Mouse (Mus musculus) thymus, postnatal 0 days (tissue): Measurements from ENCODE around the gene Rnf220. TPM values are rescaled to one million over a fixed set of nuclear protein-coding genes. Genes with fewer than 3 reads are reported as not detected.

Source experiments
- DNase-seq: peaks from one replicate; pipeline ENCODE4 v3.0.0-alpha.2; 2015; ENCODE audit warnings: low spot score
- polyA plus RNA-seq: library from polyadenylated mRNA; unstranded; fragments of >200 nt; fragmentation: Nextera tagmentation; extraction: Ambion mirVana; gene quantifications from 2 replicates; pipeline ENCODE4 v1.2.1, GENCODE M21; 2015

Gene Rnf220
- polyA plus RNA-seq = 69.2 and 74.0 TPM in 2 replicates

- peak; percentile 51 for DNase-seq
Observed at GRCm38 (mm10) chr4:117496482-117497165, at the start of gene Rnf220. Rnf220 (minus strand) TSS chr4:117497052.

- DNase-seq = no peak
Observed at GRCm38 (mm10) chr4:117546616-117547015, 49.8 kb upstream of the Rnf220 start.

- DNase-seq = no peak
Observed at GRCm38 (mm10) chr4:117545448-117545847, 48.6 kb upstream of the Rnf220 start.

- DNase-seq = no peak
Observed at GRCm38 (mm10) chr4:117540571-117540970, 43.7 kb upstream of the Rnf220 start.

GRCm38 (mm10) chr4:117539329-117539980, 42.6 kb upstream of the Rnf220 start:
- DNase-seq = no peak

GRCm38 (mm10) chr4:117537002-117537401, 40.1 kb upstream of the Rnf220 start:
- DNase-seq = no peak

- DNase-seq = no peak
Observed at GRCm38 (mm10) chr4:117535496-117536200, 38.8 kb upstream of the Rnf220 start.

GRCm38 (mm10) chr4:117529843-117530242, 33.0 kb upstream of the Rnf220 start:
- DNase-seq = no peak

- peak; percentile 79 for DNase-seq
Observed at GRCm38 (mm10) chr4:117527952-117528351, 31.1 kb upstream of the Rnf220 start.

- no peak for DNase-seq
Observed at GRCm38 (mm10) chr4:117527116-117527899, 30.5 kb upstream of the Rnf220 start.

- no peak for DNase-seq
Observed at GRCm38 (mm10) chr4:117525990-117526389, 29.1 kb upstream of the Rnf220 start.

- no peak for DNase-seq
Observed at GRCm38 (mm10) chr4:117521350-117521749, 24.5 kb upstream of the Rnf220 start.

- DNase-seq = no peak
Observed at GRCm38 (mm10) chr4:117518246-117518645, 21.4 kb upstream of the Rnf220 start.

GRCm38 (mm10) chr4:117499043-117499442, 2.2 kb upstream of the Rnf220 start:
- DNase-seq = no peak

- no peak for DNase-seq
Observed at GRCm38 (mm10) chr4:117495869-117496401, 917 bp downstream of the Rnf220 start.

- DNase-seq = peak; percentile 36
Observed at GRCm38 (mm10) chr4:117494911-117495501, 1.8 kb downstream of the Rnf220 start.

GRCm38 (mm10) chr4:117493905-117494851, 2.7 kb downstream of the Rnf220 start:
- DNase-seq = peak; percentile 52

GRCm38 (mm10) chr4:117493161-117493568, 3.7 kb downstream of the Rnf220 start:
- peak; percentile 31 for DNase-seq

- no peak for DNase-seq
Observed at GRCm38 (mm10) chr4:117491840-117492239, 5.0 kb downstream of the Rnf220 start.

- no peak for DNase-seq
Observed at GRCm38 (mm10) chr4:117489975-117490374, 6.9 kb downstream of the Rnf220 start.
